Mouse (Mus musculus) subcutaneous adipose tissue, adult 2 months (tissue): ENCODE results near the gene Pcdh20. TPM values are rescaled to one million over a fixed set of nuclear protein-coding genes. Genes with fewer than 3 reads are reported as not detected.

ENCODE experiments used
- polyA plus RNA-seq: library from polyadenylated mRNA; depleted of rRNA; stranded (reverse); fragments of >200 nt; gene quantifications from 2 replicates; pipeline ENCODE4 v1.2.3, GENCODE M21; 2012; ENCODE audit warnings: low replicate concordance; rRNA removed

The Pcdh20 gene
- polyA plus RNA-seq, result 0.04 and 0.10 TPM in 2 replicates

DNA sequence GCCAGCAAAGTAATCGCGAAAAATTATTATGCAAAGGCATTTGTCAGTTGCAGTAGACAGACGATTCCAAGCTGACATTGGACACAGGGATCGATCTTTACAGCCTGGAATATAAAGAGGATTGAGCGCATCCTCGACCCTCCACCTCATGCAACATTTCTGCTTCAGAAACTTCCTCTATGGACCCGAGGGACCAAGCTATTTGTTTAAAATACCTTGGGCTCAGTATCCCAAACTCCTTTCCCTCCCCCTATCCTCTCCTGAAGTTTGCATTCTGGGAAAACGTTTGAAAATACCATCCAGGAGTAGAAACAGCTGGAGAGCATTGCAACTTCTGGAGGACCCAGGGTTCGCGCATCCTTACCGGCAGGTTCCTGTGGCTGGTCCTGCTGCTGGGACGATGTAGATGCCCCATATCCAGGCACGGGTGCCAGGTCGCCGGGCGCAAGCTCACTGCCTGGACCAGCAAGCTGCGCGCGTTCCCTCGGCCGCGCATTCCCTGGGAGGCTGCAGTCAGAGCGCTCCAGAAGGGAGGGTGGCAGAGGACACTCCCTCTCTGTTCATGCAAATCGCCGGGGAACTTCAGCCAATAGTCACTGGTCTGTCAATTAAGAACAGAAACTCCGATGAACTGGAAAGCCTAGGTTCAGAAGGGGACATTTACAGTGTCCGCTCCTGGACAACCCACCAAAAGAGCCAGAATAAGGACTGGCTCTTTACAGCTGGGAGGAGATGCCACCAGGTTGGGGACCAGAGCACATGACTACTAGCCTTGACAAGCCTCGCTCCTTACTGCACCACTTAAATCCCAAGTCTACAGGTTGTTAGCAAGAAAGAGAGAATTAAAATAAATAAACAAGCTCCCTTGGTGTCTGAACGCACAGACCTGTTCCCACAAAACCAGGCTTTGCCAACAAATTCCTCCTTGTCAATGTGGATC is at the start of gene Pcdh20:
Gene Pcdh20, minus strand, starts transcription at position 902 of the 940 bp plus-strand sequence.

